11 mouse cellular contexts compared by ENCODE assay signal in genomic region chr11:71937108-71937507, GRCm38 (mm10).
DNase-seq lines count a peak whose midpoint lies in the region; ATAC-seq and TF ChIP-seq lines count a peak whose summit lies in the region.
"Had no signal": no experiment of that assay in that cellular context is flagged by ENCODE, and none has a peak within 500 bp of the region (broad histone marks: within the 10 kb centered on the region; RNA-seq: fewer than 3 reads in every experiment).

No protein-coding gene starts in this region.

- no peak overlapping the region for H3K9ac ChIP-seq in forebrain, embryonic 11.5 days (ENCODE audit: low read length)
- no peak overlapping the region for H3K9ac ChIP-seq in forebrain, embryonic 15.5 days (replicated peaks)
- H3K9ac ChIP-seq: midbrain, embryonic 13.5 days had no signal

- no peaks in the 10 kb centered on the region for H3K9me3 ChIP-seq in forebrain, embryonic 11.5 days (ENCODE audit: control insufficient read depth, low read length)
- no peaks in the 10 kb centered on the region for H3K9me3 ChIP-seq in forebrain, embryonic 15.5 days
- H3K9me3 ChIP-seq: midbrain, embryonic 13.5 days had no signal

- no peak overlapping the region for H3K27ac ChIP-seq in forebrain, embryonic 11.5 days (ENCODE audit: low read depth, low read length)
- no peak overlapping the region for H3K27ac ChIP-seq in forebrain, embryonic 15.5 days (replicated peaks)
- H3K27ac ChIP-seq: midbrain, embryonic 13.5 days had no signal

- H3K4me2 ChIP-seq in forebrain, embryonic 11.5 days (ENCODE audit: low read depth, low read length, severe bottlenecking), result no peak overlapping the region
- no peak overlapping the region for H3K4me2 ChIP-seq in forebrain, embryonic 15.5 days (replicated peaks)
- H3K4me2 ChIP-seq: liver, embryonic 11.5 days; midbrain, embryonic 13.5 days had no signal

- TF ChIP-seq CTCF in lung, adult 2 months (IDR thresholded peaks at IDR 0.05; ENCODE audit: insufficient read depth, low read length), result no peak

- intact Hi-C loops in left cerebral cortex, postnatal 14 days (cut with DNase I), result no loop called here

- ATAC-seq in forebrain, embryonic 11.5 days (replicated peaks; ENCODE audit: low FRiP score), result no peak
- no peak for ATAC-seq in forebrain, embryonic 15.5 days (replicated peaks)
- ATAC-seq: midbrain, embryonic 13.5 days had no signal

- H3K36me3 ChIP-seq in forebrain, embryonic 11.5 days (ENCODE audit: control insufficient read depth, insufficient read depth, low read length), result no peaks in the 10 kb centered on the region
- H3K36me3 ChIP-seq in forebrain, embryonic 15.5 days, result no peaks in the 10 kb centered on the region
- H3K36me3 ChIP-seq: midbrain, embryonic 13.5 days had no signal

- DNase-seq in forebrain, embryonic 11.5 days (ENCODE audit: low spot score), result peak; percentile 65
- peak; percentile 3 for DNase-seq in lung, postnatal 10 days
- no peak for DNase-seq in lung, adult 2 months
- DNase-seq in embryo, embryonic 11 days, result peak; percentile 60
- peak; percentile 46 for DNase-seq in retina, embryonic 14.5 days (ENCODE audit: low spot score)
- DNase-seq in left cerebral cortex, adult 11 months (ENCODE audit: low spot score), result no peak
- DNase-seq in left cerebral cortex, postnatal 14 days (ENCODE audit: low spot score in 2 of 2), result no peak
- DNase-seq: gastrocnemius, postnatal 36 days had no signal

- H3K4me3 ChIP-seq in forebrain, embryonic 11.5 days (ENCODE audit: low read depth, low read length), result no peak overlapping the region
- H3K4me3 ChIP-seq in forebrain, embryonic 15.5 days, result no peak overlapping the region
- H3K4me3 ChIP-seq in lung, adult 2 months (replicated peaks; ENCODE audit: extremely low read depth, low read depth, low read length), result no peak overlapping the region
- H3K4me3 ChIP-seq: midbrain, embryonic 13.5 days had no signal

- TF ChIP-seq POLR2A in lung, adult 2 months (IDR thresholded peaks at IDR 0.05; ENCODE audit: borderline replicate concordance, extremely low read depth, low read depth, low read length), result no peak

- H3K4me1 ChIP-seq in forebrain, embryonic 11.5 days (replicated peaks; ENCODE audit: control insufficient read depth, insufficient read depth, low read length), result no peaks in the 10 kb centered on the region
- H3K4me1 ChIP-seq in forebrain, embryonic 15.5 days, result no peaks in the 10 kb centered on the region
- no peaks in the 10 kb centered on the region for H3K4me1 ChIP-seq in lung, adult 2 months (ENCODE audit: control insufficient read depth, insufficient read depth, low read length)
- H3K4me1 ChIP-seq: midbrain, embryonic 13.5 days had no signal

- WGBS in forebrain, embryonic 11.5 days, result 44% methylated on average over 6 of the region's 6 CpGs
- WGBS in forebrain, embryonic 15.5 days, result 35% methylated on average over 6 of the region's 6 CpGs
- 40% methylated on average over 6 of the region's 6 CpGs for WGBS in lung, adult 2 months

- no peaks in the 10 kb centered on the region for H3K27me3 ChIP-seq in forebrain, embryonic 11.5 days (ENCODE audit: control insufficient read depth, insufficient read depth, low read length)
- H3K27me3 ChIP-seq in forebrain, embryonic 15.5 days, result no peaks in the 10 kb centered on the region

Comparison
In these comparisons a context has a peak if more than half of its experiments do, and no peak if none do; other contexts are left out.
1. DNase-seq: peak in forebrain, embryonic 11.5 days (single experiment), lung, postnatal 10 days (single experiment), embryo, embryonic 11 days (single experiment) and retina, embryonic 14.5 days (single experiment); none in lung, adult 2 months (single experiment), left cerebral cortex, adult 11 months (single experiment) and left cerebral cortex, postnatal 14 days (0 of 2).